Mouse (Mus musculus): Measurements from ENCODE around the gene Epas1.

DNA sequence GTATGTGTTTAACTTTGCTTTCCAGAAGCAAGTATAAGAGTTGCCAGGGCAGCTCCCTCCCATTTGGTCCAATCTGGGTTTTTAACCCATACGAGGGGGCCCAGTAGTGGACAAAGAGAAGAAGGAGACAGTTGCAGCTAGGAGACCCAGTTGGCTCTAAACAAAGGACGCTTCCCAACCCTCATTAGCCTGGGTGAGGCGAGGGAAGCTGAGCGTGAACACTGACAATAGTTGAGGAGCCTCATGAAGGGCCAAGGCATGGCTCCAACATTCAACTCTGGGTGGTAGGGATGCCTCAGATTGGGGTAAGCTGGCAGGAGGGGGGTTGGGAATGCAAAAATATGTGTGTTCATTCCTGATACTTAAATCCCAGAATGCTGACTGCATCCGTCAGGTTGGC is 85.8 kb downstream of the Epas1 start:
- TF ChIP-seq CTCF (conservative IDR thresholded peaks at IDR 0.05; ENCODE audit: low read length): no peak
- no peak for TF ChIP-seq POU5F1 (IDR thresholded peaks at IDR 0.05; ENCODE audit: borderline replicate concordance, low read length)
